Mouse (Mus musculus) megakaryocyte, adult 5-6 weeks (primary cell): ENCODE data around the gene Anxa6. TPM values are rescaled to one million over a fixed set of nuclear protein-coding genes. Genes with fewer than 3 reads are reported as not detected.

Experiments
- ATAC-seq: 2 replicates; pipeline ENCODE4 v1.8.0; 2016; ENCODE audit warnings: mild to moderate bottlenecking, inconsistent platforms; ENCODE audit not compliant: poor library complexity, severe bottlenecking
- total RNA-seq, 2 experiments: library from RNA; stranded (forward) in 1 of 2; stranded (reverse) in 1 of 2; fragments of 153-499, 151-499 nt in 1 of 2; fragments of 221-1000, 200-1000 nt in 1 of 2; gene quantifications; 2 replicates each; pipeline versions ENCODE4 v1.2.3 to v1.2.4; 2015 to 2017

The Anxa6 gene
- total RNA-seq (2015) (112 and 126 TPM in 2 replicates), total RNA-seq (2017) (230 and 245 TPM in 2 replicates)

- ATAC-seq, result peak; percentile 91
These were observed at the start of gene Anxa6 for GRCm38 (mm10) chr11:55033040-55033660. Anxa6 (minus strand) TSS chr11:55033445.

DNA sequence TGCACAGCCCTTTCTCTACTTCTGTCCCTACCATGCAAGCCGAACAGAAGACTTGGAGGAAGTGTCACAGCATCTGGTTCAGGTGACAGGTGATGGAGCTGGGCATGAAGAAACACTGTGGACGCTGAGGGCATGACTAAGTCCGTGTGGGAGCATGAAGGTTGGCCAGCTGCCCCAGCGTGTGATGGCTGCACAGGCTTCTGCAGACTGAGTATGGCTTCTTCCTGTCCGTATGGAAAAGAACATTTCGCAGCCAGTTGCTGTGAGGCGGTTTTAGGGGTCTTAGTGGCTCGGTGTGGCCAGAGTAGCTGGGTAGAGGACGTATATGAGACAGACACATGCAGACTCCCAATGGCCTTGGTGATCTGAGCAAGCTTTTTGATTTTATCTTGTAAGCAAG lies 48.0 kb upstream of the Anxa6 start:
- ATAC-seq, result no peak

GRCm38 (mm10) chr11:55079180-55079579 lies 45.9 kb upstream of the Anxa6 start:
- no peak for ATAC-seq

- ATAC-seq, result no peak
These were observed 45.3 kb upstream of the Anxa6 start for GRCm38 (mm10) chr11:55078502-55078901.

DNA sequence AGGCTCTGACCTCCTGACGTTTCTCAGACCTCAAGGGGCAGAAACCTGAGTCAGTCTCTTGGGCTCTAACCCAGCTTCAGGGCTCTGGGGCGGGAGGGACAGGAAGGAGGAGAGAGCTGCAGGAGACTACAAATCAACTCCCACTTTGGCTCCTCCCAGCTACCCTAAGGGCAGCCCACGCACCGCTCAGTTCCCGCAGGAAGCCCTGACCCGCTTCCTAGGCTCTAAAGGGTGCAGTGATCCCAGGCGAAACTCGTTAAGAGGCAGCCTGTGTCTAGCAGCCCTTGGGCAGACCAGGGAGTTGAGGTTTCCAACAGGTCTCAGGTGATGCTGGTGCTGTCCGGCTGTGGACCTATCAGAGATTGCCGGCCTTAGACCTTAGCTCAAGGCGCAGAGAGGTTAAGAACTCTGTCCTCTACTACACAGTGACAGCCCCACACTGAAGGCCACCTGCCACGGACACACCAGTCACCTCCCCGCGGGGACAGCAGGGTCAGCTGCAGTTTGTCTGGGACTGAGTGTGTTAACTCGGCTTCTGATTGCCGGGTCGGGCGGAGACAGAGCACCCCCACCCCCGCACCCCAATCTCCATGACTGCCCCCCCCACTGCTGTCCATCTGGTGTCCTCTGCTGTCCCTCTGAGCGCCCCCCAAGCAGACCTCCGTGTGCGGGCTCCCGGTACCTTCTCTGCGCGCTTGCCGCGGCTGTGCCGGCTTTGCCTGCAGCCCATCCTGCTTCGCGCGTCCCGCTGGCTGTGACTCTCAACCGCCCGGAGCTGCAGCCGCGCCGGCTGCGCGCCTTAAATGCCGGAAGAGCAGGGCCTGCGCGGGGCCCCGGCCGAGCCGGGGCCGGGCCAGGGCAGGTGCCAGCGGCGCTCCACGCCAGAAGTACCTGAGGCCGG lies 44.3 kb upstream of the Anxa6 start, which contains the start of gene Ccdc69:
TSS of gene Ccdc69 (minus strand) at position 801 of the 901 bp plus-strand sequence.
- ATAC-seq, result peak; percentile 85

GRCm38 (mm10) chr11:55076234-55076633 lies 43.0 kb upstream of the Anxa6 start:
- 0 out of 2 replicates have a peak, but pooled peaks have one; percentile 37 for ATAC-seq

DNA sequence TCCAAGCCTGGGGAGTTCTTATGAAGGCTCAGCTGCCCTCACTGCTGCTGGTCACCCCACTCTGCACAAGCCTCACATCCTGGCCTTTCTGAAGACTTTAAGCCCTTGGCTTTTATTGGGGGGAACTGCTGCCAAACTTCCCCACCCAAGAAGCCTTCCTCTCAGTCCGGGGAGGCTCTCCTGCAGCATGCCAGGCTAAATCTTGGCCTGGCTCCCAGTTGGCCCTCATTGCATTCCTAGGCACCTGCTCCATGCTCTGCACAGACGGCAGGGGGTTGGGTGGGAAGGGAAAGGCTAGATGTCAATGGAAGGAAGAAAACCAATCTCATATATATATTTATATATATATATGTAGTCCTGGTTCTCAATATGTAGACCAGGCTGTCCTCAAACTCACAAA lies 42.4 kb upstream of the Anxa6 start:
- ATAC-seq, result no peak

DNA sequence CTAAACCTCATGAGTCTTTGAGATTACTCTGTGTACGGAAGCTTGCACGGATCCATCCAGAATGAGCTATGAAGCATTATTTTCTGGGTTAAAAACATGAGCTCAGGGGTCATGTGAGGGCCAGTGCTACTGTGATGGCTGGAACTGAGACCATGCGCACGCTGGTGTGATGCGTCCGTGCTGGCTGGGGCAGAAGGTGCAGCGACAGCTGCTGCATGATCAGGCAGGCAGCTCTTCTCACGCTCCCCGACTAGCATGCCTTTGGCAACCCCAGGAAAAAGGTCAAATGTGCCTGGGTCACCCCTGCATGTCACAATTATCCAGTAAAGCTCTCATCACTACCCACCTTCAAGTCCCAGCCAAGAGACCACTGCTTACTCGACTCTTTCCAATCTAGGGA lies 39.9 kb upstream of the Anxa6 start:
- ATAC-seq, result no peak

- ATAC-seq, result no peak
These were observed 39.2 kb upstream of the Anxa6 start for GRCm38 (mm10) chr11:55072467-55072866.

- ATAC-seq, result no peak
These were observed 38.1 kb upstream of the Anxa6 start for GRCm38 (mm10) chr11:55071344-55071743.

DNA sequence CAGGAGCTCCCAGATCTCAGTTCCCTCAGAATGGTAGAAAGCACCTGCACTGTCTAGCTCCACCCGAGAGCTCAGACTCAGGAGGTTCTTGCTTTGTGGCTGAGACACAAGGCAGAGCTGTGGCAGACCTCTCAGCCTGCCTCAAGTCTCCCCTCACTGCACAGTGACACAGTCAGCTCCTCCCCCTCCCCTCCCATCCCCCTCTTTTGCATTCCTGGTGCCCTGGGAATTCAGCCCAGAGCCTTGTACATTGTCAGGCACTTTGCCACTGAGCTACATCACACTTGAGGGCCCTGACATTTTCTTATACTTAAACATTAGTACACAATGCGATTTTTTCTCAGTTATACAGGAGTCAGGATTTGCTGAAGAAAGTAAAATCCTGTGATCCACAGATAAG lies 35.8 kb upstream of the Anxa6 start:
- no peak for ATAC-seq

DNA sequence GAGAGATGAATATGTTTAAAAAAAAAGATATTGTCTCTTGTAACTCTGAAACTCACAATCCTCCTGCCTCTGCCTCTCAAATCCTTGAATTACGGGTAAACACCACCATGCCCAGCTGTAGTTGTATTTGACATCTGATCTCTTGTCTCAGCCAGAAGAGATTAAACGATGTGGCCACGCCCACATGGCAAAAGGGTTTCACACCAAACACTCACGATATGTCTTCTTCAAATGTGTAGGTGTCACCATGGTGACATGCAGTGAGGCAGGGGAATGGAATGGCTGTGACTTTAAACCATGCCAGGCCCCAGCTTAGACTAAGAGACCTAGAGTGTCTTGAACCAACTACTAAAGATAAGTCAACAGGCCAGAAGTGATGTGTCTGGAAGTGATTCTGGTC lies 33.7 kb upstream of the Anxa6 start:
- no peak for ATAC-seq

GRCm38 (mm10) chr11:55062856-55063255 lies 29.6 kb upstream of the Anxa6 start:
- no peak for ATAC-seq

DNA sequence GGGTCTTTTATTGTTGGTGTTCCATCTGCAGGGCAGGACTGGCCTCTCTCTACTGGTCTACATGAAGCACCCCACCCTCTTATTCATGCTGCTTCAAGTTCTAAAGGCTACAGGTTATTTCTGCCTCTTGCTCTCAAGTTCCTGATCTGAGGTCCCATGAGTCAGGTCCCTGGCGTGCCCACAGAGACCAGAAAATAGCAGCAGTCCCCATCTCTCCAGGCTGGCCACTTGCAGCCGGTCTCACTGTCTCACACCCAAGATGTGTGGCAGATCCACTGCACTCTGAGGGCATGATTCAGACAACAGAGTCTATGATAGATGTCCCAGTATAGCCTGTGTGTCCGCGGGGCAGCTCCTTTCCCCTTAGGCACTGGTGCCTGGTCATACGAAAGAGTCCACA lies 27.6 kb upstream of the Anxa6 start:
- no peak for ATAC-seq

DNA sequence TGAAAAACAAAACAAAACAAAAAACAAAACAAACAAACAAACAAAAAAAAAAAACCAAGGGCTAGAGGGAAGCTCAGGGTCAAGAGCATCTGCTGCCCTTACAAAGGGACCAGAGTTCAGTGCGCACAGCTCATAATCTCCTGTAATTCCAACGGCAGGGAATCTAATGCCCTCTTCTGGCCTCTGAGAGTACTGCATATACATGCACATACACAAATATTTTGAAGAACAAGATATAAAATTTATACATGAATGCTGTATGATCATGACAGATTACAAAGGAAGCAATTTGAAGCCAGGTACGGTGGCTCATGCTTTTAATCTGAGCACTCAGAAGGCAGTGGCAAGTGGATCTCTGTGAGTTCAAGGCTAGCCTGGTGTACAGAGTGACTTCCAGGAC lies 24.3 kb upstream of the Anxa6 start:
- no peak for ATAC-seq

GRCm38 (mm10) chr11:55050837-55051510 lies 17.7 kb upstream of the Anxa6 start:
- no peak for ATAC-seq

GRCm38 (mm10) chr11:55046600-55046999 lies 13.4 kb upstream of the Anxa6 start:
- peak; percentile 77 for ATAC-seq

GRCm38 (mm10) chr11:55041348-55041747 lies 8.1 kb upstream of the Anxa6 start:
- ATAC-seq, result no peak

GRCm38 (mm10) chr11:55039591-55039990 lies 6.3 kb upstream of the Anxa6 start:
- peak; percentile 91 for ATAC-seq

DNA sequence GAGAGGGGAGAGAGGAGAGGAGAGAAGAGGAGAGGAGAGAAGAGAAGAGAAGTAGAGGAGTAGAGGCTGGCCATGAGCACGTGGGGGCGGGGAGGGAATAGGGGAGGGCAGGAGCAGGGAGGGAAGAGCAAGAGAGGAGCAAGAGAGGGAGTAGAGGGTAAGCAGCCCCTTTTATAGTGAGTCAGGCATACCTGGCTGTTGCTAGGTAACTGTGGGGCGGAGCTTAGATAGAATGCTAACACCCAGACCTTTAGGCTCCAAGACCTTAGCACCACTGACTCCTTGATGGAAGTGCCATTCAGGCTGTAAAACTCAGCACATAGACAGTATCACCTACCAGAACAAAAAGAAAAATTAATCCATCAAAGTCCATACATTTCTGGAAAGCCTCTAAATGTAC lies 3.4 kb upstream of the Anxa6 start:
- ATAC-seq, result no peak

DNA sequence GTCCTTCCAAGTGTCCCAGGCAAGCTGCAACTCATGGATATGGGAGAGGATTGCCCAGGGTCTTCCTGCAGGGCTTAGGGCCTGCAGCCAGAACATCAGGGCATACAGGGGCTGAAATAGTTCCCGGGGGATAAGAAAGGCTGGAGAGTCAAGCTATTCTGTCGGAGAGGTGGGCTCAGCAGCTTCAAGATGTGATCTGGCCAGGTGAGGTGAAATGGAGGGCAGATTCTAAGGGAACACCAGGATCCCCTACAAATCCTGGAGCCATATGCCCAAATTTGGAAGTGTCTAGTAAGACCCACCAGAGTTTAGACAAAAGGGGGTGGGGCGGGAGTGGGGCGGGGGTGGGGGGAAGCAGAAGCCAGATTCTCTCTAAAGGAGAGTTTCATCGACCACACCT lies 959 bp downstream of the Anxa6 start:
- ATAC-seq, result no peak

GRCm38 (mm10) chr11:55031991-55032280 lies 1.3 kb downstream of the Anxa6 start:
- ATAC-seq, result no peak
